Mouse (Mus musculus) adrenal gland, postnatal 10 days (tissue): ENCODE measurements around the gene Aldh3a2. TPM values are rescaled to one million over a fixed set of nuclear protein-coding genes. Genes with fewer than 3 reads are reported as not detected.
A peak's percentile ranks its signal among the peaks of the same experiment; 100 is the strongest.
"Not testable (repeated sequence)": the region's sequence is repeated elsewhere in the genome, so short reads cannot be mapped to it uniquely, and the experiment has no call there.

ENCODE experiments used
- DNase-seq: peaks from one replicate; pipeline ENCODE4 v3.0.0; 2021; ENCODE audit warnings: mixed read lengths
- total RNA-seq, 2 experiments: library from RNA; stranded (reverse); gene quantifications; 2 replicates each; pipeline ENCODE4 v1.2.3; 2021

The Aldh3a2 gene
- total RNA-seq, 2 experiments from 2014 or later, result 67.7 to 74.7 TPM

DNA sequence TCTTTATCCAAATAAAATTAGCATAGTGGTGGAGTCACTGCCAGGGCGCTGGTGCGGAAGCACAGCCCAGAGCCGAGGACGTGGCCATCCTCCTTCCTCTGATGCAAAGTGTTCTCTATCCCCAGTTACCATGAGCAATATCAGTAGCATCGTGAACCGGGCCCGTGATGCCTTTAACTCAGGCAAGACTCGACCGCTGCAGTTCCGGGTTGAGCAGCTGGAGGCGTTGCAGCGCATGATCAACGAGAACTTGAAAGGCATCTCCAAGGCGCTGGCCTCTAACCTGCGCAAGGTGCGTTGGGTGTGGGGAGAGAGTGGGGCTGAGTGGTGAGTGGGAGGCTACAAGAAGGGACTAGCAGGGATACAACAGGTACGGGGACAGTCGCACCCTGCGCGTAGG lies 55.2 kb downstream of the Aldh3a2 start:
- DNase-seq, result peak; percentile 18

DNA sequence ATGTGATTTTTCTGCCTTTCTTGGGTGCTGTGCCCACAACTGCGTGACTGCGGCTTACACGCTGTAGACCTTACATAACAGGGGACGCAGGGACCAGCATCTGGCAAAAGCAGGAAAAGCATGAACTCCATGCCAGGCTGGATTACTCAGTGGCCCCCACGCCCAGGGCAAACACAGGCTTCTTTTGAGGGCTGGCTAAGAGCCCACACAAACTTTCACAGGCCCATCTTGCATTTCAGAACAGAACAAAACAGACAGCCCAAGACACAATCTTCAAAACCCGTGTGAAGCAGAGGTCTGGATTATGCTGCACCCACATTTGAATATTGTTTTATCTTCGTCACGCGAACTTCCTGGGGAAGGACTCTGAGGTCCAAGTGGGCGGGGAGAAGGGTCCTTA lies 58.9 kb downstream of the Aldh3a2 start:
- no peak for DNase-seq

DNA sequence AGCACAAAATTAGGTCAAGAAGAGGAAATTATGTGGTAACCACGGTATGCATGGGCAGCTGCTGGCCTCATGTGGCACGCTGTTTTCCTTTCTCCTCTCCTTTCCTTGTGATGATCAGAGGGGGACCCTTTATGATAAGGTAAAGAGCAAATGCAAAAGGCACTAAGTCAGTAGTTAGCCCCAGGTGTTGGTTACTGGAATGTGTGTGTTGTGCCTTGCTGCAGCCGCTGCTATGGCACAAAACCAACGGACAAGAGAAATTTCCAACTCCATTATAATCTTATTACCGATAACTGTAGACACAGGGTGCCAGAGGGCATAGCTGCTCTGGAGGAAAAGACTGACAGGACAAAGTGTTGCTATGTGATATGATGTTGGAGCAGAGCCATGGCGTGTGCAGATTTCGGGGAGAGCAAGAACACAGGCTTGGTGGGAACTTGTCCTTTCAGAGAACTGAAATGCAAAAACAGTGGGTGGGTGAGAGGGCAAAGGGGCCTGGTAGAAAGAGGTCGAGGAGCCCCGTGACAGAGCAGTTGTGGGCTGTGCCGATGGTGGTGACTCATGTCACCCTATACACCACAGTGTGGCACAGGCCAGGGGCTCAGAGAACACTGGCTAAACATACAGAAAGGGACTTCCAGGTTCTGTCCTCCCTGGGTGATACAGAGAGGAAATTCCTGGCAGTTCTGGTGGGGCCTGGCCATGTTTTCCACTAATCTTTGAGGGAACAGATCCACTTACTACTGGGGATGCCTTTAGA lies 59.6 kb downstream of the Aldh3a2 start, which contains the start of gene Aldh3a1:
Gene Aldh3a1, plus strand, starts transcription at position 51 of the 760 bp plus-strand sequence.
- DNase-seq, result no peak

GRCm38 (mm10) chr11:61206136-61206535 lies 61.1 kb downstream of the Aldh3a2 start:
- DNase-seq, result peak; percentile 30

DNA sequence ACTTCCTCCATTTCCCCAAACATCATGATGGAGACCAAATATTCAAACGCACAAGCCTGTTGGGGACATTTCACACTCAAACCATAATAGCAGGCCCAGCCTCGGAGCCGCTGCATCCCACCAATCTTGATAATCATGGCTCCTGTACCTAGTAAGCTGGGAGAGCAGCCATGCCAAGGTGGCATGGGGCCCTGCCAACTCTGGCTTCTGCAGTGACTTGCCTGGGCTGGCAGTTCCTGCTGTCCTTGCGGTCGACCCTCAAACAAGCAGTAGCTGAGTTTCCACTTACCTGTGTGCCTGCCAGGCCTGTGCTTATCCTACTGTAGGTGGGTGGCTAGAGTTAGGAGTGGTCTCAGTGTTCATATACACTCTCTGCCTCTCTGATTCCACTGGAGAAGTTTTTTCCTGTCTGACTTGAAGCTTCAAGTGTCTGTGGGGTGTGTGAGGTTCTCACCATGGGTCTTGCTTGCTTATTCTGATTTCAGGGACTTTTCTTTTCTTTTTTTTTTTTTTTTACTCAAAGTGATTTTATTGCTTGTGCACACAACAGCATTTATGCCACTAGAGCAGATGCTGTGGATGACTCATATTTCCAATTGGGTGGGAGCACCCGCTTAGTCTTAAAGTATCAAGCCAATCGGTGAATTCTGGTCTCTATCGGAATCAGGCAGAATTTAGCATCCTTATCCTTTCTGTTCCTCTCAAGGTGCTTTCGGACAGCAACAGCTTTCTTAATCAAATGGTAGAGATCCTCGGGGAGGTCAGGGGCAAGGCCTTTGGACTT lies 61.9 kb downstream of the Aldh3a2 start:
- DNase-seq, result peak; percentile 36

- DNase-seq, result no peak
Observed at GRCm38 (mm10) chr11:61202810-61203209, 64.5 kb downstream of the Aldh3a2 start.

DNA sequence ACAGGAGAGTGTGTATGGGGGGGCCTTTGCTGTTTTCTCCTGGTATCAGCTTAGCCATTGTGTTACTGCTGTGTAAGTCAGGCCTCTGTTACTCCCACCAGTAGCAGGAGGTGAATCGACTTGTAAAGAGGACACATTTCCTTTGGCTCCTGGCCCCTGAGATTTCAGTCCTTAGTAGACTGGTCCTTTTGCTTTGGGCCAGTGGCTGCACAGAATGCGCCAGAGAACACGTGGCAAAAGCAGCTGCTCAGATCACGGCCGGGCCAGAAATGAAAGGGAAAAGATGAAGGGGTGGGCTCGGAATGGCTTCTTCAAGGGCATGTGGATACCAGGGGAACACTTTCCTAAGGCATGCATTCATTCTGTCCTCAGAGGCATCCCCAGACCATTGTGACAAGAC lies 65.1 kb downstream of the Aldh3a2 start:
- no peak for DNase-seq

DNA sequence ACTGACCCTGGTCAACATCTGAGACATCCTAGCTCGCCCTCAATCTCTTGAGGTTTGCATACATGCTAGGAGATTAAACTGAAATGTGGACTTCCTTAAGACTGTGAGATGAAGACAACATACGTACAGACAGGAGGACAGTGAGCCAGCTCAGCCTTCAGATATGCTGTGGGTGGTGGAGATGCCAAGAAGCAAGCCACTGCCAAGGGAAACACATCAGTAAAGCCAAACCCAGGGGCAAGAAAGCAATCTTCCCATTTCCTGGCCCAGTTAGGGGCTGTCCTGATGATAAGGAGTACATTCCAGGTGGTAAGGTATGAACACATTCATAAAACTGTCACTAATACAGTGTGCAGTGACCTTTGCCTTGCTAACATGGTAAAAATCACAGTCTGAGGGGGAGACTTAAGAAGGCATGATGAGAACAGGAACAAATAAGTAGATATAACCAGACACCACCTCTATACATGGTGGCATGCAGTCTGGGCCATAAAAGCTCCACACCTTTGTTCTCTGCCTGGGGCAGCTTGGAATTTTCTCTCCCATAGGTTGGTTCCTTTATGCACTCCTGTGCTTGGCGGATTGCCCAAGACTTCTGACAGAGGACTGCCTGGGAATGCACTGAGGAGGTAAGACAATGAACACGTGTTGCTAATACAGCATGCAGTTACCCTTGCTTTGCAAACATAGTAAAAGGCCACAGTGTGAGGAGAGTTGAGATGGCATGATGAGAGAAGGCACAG lies 67.5 kb downstream of the Aldh3a2 start:
- no peak for DNase-seq

DNA sequence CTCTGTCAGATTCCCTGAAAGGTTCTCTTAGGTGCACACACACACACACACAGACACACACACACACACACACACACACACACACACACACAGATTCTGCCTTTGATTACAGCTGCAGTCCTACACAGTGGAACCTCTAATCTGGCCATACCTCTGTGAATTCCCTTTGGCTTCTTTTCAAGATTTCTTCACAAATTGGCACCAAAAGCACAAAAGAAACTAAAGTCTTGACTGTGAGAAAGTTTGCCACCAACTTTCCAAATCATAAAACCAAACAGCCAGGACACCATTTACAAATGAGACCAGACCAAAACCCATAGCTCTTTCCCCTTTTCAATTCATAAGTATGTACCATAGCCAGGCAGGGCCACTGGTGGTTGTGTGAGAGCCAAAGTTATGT lies 69.3 kb downstream of the Aldh3a2 start:
- peak; percentile 10 for DNase-seq

DNA sequence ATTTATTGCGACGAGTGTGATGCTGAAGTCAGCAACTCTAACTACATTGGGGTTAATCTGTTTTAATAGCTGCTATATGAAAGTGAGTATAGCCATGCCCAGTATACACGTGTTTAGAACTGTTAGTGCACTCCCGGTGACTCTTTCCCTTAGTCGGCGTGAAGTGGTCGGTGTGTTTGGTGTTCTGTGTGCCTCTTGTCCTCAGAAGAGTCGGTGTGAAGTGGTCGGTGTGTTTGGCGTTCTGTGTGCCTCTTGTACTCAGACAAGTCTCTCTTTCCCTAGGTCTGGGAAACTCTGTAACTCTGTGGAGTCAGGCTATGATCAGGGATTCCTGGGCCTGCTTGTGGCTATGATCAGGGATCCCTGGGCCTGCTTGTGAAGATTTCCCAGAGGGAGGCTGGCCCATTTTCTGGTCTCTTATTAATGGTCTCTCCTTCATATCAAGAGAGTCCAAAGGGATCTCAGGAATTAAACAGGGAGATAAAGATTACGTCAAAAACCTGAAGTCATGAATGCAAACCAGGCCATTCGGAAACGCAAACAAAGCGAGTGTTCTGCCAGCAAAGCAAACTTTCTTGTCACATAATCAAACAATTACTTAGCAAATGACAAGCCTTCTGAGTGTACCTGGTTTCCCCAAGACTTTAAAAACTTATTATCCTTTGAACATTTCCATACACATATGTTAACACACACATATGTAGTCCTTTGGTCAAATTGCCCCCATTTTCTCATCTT lies 70.5 kb downstream of the Aldh3a2 start:
- DNase-seq, result no peak

DNA sequence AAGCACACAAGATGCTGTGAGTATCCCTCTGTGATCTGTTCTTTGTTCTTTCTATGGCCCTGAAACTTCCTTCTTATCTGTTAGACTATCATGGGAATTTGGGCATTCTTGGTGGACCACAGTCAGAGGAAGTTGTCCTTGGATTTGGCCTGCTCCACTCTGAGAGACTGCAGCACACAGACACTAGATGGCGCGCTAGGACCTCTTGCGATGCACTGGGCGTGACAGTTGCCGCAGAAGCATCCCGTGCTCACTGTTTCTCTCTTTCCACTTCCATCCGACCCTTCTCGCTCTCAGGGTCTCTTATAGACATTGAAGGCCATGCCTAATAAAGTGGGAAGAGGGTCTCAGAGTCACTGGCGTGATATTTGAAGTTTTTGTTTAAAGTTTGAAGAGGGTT lies 73.9 kb downstream of the Aldh3a2 start:
- DNase-seq, result peak; percentile 91

DNA sequence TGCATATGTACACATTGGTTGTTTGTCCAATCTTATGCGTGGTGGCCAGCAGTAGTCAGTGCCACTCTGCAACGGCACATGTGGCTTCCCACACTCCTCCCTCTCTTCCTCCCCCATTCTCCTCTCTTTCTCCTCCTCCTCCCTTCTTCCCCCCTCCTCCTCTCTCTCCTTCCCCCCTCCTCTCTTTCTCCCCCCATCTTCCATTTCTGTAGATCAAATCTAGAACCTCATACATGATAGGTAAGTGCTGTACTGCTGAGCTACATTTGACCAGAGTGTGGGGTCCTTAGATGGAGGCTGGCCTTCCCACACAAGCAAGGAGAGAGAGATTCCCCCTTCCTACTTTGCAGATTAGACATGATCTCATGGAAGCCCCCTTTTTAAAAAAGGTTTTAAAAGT lies 74.5 kb downstream of the Aldh3a2 start:
- DNase-seq, result no peak

- DNase-seq, result not testable (repeated sequence)
Observed at GRCm38 (mm10) chr11:61192123-61192522, 75.1 kb downstream of the Aldh3a2 start.

DNA sequence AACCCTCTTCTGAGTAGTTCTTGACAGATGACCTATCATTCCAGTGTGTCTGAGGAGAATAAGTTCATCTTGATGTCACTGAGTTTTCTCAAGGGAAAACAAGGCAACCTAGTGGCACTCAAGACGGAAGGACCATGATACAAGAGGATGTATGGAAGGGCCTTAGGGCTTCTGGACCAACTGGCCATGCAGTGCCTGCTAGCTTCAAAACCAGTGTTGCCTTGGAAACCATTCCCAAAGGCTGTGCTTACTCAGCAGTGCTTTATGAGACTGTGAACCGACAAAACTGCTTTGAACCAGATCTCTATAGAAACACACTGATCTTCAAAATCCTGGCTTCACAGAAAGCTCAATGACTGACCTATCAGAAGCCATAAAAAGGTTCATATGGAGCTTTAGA lies 76.5 kb downstream of the Aldh3a2 start:
- no peak for DNase-seq

GRCm38 (mm10) chr11:61183820-61184219 lies 83.4 kb downstream of the Aldh3a2 start:
- no peak for DNase-seq

GRCm38 (mm10) chr11:61181624-61182023 lies 85.6 kb downstream of the Aldh3a2 start:
- no peak for DNase-seq

DNA sequence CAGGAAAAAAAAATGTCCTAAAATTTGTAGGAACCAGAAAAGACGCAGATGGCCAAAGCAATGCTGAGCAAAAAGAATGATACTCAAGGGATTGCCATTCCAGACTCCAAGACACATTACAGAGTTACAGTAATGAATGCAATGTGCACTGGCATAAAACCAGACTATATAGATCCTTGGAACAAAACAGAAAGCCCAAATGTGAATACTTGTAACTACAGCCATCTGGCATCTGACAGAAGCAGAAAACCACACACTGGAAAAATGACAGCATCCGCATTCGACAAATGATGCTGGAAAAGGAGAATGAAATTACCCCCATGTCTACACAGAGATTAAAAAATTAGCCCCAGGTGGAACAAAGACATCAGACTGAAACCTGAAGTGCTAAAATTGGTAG lies 86.9 kb downstream of the Aldh3a2 start:
- DNase-seq, result no peak

- no peak for DNase-seq
Observed at GRCm38 (mm10) chr11:61176321-61176720, 90.9 kb downstream of the Aldh3a2 start.

DNA sequence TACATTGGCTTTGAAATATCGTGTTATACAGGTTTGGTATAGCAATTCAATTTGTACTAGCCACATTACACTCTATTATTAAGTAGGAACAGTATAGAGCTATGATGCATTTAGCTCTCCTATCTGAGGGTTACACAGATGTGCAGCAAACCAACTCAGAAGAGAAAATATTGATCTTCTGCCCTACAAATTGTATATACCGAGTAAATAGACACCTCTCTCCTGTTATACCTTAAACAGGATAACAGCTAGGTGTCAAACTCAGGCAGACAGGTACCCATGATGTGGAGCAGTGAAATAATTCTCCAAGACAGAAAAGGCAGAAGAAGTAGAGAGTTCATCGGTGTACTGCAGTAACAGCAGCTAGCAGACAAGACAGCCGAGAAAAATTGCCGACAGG lies 91.5 kb downstream of the Aldh3a2 start:
- no peak for DNase-seq

GRCm38 (mm10) chr11:61174821-61175658 lies 92.2 kb downstream of the Aldh3a2 start, which contains the start of gene Usp22:
Usp22 (minus strand) TSS chr11:61175055.
- DNase-seq, result peak; percentile 99

DNA sequence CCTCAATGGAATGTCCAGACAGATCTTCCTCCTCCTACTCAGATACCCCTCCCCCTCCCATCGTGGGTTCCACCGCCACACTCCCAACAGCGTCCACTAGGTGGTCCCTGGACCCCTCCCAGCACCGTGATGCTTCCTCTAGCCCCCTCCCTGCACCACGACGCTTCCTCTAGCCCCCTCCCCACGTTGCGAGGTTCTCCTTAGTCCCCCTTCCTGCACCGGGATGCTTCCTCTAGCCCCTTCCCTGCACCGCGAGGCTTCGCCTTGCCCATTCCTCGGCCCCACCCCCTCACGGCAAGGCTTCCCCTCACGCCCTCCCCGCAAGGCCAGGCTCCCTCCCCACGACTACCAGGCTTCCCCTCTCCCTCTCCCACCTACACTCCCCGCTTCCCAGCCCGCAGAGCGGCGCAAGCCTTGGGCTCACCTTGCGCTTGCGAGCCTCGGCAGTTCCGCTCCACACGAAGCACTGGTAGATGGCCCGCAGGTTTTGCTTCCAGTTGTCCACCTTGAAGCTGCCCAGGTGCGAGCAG lies 92.9 kb downstream of the Aldh3a2 start:
- DNase-seq, result peak; percentile 71
